Mouse (Mus musculus): ENCODE data around the gene Rpa1.

DNA sequence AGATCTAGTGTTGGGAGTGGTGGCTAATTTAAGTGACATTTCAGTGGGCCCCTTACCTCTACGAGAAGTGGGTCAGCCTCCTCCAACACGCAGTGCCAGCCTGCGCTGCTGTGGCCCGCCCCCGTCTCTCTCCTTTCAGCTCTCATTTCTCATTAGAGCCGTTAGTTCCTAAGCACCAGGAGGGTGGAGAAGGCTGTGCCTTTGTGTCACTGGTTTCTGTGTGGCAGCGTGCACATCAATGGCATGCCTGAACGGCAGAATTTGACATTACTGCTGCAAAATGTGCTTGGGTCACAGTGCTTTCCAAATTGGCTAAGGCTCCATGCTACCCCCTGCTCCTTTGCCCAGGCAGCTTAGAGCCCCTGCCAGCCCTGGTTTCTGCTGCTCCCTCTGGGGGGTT, 74.7 kb downstream of the Rpa1 start:
- no peak for TF ChIP-seq POLR2A (IDR thresholded peaks at IDR 0.05; ENCODE audit: insufficient read depth, low read depth, low read length)
- no peak for TF ChIP-seq CTCF (IDR thresholded peaks at IDR 0.05; ENCODE audit: insufficient read depth, low read depth, low read length)

All from olfactory bulb, adult 2 months (tissue).